Mouse (Mus musculus) MEL (cell line): Measurements from ENCODE around the gene Pcbp2.

ENCODE experiments used
- ETS1 ChIP-seq: IDR thresholded peaks from 2 replicates; pipeline ENCODE4 v1.6.1; 2012; ENCODE audit warnings: low read depth, mild to moderate bottlenecking, inconsistent platforms, low read length, improper control_type of control experiment, moderate library complexity
- GABPA ChIP-seq: IDR thresholded peaks from 2 replicates; pipeline ENCODE4 v1.6.1; 2012; ENCODE audit warnings: low read depth, mild to moderate bottlenecking, inconsistent platforms, low read length, improper control_type of control experiment, moderate library complexity
- HCFC1 ChIP-seq: IDR thresholded peaks from 2 replicates; pipeline ENCODE4 v1.6.1; 2012; ENCODE audit warnings: low read depth, mild to moderate bottlenecking, inconsistent platforms, low read length, improper control_type of control experiment, moderate library complexity
- MAX ChIP-seq: IDR thresholded peaks from 2 replicates; pipeline ENCODE4 v1.6.1; 2011; ENCODE audit warnings: low read length, improper control_type of control experiment
- POLR2AphosphoS2 ChIP-seq: IDR thresholded peaks from 2 replicates; pipeline ENCODE4 v1.6.1; 2011; ENCODE audit warnings: low read length, improper control_type of control experiment
- POLR2AphosphoS5 ChIP-seq: IDR thresholded peaks from 2 replicates; pipeline ENCODE4 v1.6.1; 2012; ENCODE audit warnings: low read depth, borderline replicate concordance, mild to moderate bottlenecking, inconsistent platforms, low read length, moderate library complexity, mixed read lengths

DNA sequence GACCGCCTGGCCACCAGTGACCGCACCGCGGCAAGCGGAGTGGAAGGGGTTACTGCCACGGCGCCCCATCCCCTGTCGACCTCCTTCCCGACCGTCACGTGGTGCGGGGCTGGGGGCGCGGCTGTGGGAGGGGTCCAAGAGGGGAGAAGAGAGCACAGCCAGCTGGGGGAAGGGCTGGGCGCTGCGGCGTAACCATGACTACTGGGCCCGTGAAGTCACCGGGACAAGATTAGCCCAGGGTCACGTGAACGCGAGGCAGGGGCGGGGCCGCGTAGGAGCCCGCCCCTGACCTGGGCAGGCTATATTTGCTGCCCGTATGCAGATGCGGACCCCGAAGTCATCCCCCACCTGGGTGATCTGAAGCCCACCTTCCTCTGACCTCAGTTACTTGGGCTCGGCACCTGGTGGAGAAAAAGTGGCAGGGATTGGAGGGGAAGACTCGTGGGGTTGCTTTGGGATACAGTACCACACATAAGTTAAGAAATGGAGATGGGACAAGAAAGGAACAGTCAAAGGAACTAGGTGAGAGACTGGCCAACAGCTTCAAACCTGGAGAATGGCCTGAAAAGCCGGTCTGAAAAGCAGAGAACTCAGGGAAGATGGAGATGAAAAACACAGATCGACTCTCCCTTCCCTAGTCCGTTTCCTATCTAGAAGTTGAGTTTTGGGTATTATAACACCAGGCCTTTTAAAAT is 40.4 kb downstream of the Pcbp2 start:
- TF ChIP-seq ETS1 (peak; percentile 30; the same call in 1 of the 2 replicates), MAX (peak; percentile 72), GABPA (no peak), POLR2AphosphoS2 (no peak), HCFC1 (peak; percentile 32), POLR2AphosphoS5 (no peak)
